Mouse (Mus musculus): ENCODE results near the gene Cwh43. TPM values are rescaled to one million over a fixed set of nuclear protein-coding genes. Genes with fewer than 3 reads are reported as not detected.

Cwh43 gene
- total RNA-seq, 2 experiments from 2014 or later = 1.6 to 1.9 TPM

DNA sequence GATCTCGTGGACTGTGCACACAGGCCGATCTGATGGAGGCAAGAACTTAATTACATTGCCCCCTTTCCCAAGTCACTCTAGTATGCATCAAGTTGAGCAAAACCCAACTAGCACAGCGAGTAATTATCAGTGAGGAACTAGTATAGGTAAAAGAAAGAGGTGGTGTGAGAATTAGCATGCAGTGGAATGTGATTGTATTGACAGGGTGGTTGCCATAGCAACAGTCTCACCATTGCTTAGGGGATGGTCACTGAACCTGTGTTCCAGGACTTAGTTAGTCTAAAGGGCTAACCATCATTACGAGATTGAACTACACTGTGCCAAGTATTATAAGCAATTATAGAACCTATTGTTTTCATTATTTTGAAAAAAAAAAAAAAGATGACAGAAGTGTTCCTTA lies 80.6 kb downstream of the Cwh43 start:
- no peak overlapping the region for H3K27ac ChIP-seq
- no peak for DNase-seq (ENCODE audit: extremely low spot score in 1 of 2, low spot score in 2 of 2)
- H3K4me3 ChIP-seq = no peak overlapping the region
- intact Hi-C loops (cut with DNase I) = no loop called here
- TF ChIP-seq CTCF (IDR thresholded peaks at IDR 0.05) = no peak

DNA sequence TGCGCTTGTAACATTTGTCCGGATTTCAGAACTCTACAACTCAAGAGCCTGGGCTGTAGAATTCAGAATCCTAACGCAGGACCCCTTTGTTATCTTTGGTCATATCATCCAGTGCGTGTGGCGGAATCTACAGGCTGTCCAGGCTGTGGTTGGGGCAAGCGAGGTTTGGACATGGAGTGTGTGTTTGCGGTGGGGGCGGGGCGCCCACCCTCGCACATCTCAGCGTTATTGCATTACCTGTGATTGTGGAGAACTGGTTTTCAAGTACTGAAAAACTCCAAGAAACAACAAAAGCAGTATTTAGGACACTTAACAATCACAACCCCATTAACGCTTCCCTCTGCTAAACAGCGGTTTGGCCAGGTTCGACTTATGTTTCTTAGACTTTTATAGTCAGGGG lies 84.0 kb downstream of the Cwh43 start:
- Histone ChIP-seq H3K4me3 (peak overlapping the region; percentile 76), H3K27ac (peak overlapping the region; percentile 83)
- no peak for DNase-seq (ENCODE audit: extremely low spot score in 1 of 2, low spot score in 2 of 2)
- no peak for TF ChIP-seq CTCF (IDR thresholded peaks at IDR 0.05)
- intact Hi-C loops (cut with DNase I) = loop anchor here (5.0 kb wide), 1 partner anchor 147 kb away; no protein-coding TSS in a partner anchor

DNA sequence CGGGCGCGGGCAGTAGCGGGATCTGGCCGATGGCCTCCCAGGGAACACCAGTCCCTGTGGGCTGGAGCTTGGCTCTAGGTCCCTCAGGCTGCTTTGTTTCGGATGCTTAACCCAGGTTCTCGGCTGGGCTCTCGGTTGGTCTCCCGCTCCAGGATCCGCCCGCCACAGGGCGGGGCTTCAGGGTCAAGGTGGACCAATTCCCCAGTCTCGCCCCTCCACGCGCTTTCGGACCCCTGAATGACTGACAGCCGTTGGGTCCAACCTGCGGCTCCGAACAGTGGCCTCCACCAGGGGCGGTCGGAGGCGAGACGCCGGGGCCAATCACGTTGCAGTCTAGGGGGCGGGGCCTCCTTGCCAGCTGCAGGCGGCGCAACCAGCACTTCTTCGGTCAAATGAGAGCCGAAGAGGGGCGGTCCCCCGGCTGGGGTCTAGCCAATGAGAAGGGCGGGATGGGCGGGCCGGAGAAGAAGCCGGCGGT lies 84.8 kb downstream of the Cwh43 start:
- DNase-seq (ENCODE audit: extremely low spot score in 1 of 2, low spot score in 2 of 2) = peak; percentile 99 to 100
- peak overlapping the region; percentile 76 for H3K4me3 ChIP-seq
- peak overlapping the region; percentile 85 for H3K27ac ChIP-seq
- intact Hi-C loops (cut with DNase I) = loop anchor here (5.0 kb wide), 1 partner anchor 147 kb away; no protein-coding TSS in a partner anchor
- TF ChIP-seq CTCF (IDR thresholded peaks at IDR 0.05) = peak; percentile 44

DNA sequence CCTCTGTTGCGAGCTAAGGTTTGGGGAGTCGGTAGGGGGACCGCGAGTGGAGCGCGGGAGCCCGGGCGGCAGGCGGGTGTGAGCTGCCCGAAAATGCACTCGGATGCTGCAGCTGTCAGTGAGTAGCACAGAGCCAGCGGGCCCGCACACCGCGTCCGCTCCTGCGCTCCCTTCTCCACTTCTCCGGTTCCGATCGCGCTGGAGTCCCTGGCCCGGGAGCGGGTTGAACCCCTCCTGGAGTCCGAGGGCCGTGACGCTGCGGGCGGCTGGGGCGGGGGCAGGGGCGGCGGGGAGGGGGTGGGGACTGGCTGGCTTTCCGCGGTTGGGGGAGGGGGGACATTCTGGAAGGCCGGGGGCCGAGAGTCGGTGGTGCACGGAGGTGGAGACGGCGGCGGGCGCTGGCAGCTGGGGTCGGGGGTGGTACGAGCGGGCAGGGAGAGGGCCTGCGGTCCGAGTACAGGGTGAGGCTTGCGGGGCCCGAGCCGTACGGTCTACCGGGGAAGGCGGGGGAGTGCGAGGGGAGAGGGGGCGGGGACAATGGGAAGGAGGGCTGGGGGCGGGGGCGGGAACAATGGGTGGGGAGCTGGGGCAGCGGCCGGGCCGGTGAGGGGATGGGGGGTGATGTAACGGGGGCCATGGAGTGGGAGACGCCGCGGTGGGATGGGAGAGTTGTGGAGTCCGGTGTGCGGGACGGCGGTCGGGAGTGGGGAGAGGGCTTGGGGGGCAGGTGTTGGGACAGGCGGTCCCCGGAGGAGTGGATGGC lies 85.4 kb downstream of the Cwh43 start:
- intact Hi-C loops (cut with DNase I) = loop anchor here (5.0 kb wide), 1 partner anchor 146 kb away; no protein-coding TSS in a partner anchor
- DNase-seq (ENCODE audit: extremely low spot score in 1 of 2, low spot score in 2 of 2) = no peak
- H3K27ac ChIP-seq = peak overlapping the region; percentile 89
- TF ChIP-seq CTCF (IDR thresholded peaks at IDR 0.05) = no peak; the same call in 1 of the 2 replicates
- peak overlapping the region; percentile 76 for H3K4me3 ChIP-seq

DNA sequence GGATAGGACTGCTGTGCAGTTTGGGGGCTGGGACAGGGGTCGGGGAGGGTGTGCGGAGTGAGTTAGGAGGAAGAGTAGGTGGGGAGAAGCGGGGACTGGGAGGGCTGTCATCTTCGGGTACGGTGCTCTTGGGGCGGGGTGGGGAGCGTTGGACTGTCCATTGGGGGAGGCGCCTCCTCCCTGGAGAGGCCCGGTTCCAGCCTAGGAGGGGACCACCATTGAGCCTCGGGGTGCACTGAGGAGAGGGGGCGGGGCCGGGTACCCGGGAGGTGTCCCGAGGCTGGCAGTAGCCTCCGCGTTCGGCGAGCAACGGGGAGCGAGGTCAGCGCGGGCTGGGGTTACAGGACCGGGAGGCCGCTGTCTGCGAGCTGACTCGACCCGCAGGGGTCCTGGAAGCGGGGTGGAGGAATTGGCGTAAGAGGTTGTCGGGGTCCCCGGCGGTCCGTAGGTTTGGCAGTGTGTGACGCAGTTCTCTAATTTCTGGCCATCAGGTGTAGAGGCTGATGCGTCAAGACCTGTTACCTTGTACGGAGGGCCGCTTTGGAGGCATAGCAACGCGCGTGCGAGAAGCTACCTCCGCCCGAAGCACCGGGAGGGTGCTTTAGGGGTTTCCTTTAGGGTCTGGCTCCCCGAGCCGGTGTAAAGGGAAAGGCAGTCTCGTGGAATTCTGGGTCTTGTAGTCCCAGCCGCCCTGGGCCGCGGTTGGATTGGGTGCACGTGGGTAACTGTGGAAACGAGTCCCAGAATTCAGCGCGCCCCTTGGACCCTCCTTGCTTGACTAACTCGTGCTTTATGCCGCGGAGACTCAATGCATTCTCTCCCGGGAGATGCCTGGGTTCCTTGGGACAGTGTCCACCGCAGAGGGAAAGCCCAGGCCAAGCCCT lies 86.2 kb downstream of the Cwh43 start:
- peak; percentile 90 to 91 for DNase-seq (ENCODE audit: extremely low spot score in 1 of 2, low spot score in 2 of 2)
- TF ChIP-seq CTCF (IDR thresholded peaks at IDR 0.05) = no peak
- Histone ChIP-seq H3K27ac (peak overlapping the region; percentile 89), H3K4me3 (peak overlapping the region; percentile 76)
- intact Hi-C loops (cut with DNase I) = loop anchor here (5.0 kb wide), 1 partner anchor 145 kb away; no protein-coding TSS in a partner anchor

DNA sequence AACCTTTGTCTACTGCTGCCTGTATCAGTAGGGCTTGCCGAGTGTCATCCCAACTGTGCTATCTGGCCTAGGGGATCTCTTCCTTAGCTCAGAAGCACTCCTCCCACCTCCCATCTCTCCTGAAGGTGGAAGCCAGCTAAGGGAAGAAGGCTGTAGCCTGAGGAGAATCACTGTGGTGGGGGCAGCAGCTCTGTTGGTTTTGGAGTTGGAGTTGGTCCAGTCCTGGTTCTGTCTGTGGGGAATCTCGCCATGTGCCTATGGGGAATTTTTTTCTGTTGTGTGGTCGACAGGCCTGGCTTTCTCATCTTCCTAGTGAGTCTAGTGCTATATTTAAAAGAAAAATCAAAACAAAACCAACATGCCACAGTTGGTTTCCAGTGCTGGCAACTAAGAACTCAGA lies 91.5 kb downstream of the Cwh43 start:
- TF ChIP-seq CTCF (IDR thresholded peaks at IDR 0.05) = no peak
- no peak overlapping the region for H3K4me3 ChIP-seq
- DNase-seq (ENCODE audit: extremely low spot score in 1 of 2, low spot score in 2 of 2) = peak in 1 of 2 experiments; percentile 33
- intact Hi-C loops (cut with DNase I) = no loop called here
- no peak overlapping the region for H3K27ac ChIP-seq

DNA sequence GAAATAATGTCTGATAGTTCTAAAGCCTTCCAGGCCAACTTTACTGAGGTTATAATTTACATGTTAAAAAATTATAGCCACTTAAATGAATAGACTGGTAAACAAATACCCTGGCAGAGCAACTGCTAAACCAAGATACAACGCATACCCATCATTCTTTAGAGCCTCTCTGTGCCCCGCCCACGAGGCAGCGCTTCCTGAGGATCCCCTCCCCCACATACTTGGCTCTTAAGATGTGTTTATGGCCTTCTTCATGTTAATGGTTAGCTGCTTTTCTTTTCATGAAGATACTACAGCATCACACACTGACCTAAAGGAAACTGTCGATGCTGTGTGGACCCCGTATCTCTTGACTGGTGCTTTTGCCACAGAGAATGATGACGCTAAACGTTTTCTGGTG lies 92.7 kb downstream of the Cwh43 start:
- intact Hi-C loops (cut with DNase I) = no loop called here

DNA sequence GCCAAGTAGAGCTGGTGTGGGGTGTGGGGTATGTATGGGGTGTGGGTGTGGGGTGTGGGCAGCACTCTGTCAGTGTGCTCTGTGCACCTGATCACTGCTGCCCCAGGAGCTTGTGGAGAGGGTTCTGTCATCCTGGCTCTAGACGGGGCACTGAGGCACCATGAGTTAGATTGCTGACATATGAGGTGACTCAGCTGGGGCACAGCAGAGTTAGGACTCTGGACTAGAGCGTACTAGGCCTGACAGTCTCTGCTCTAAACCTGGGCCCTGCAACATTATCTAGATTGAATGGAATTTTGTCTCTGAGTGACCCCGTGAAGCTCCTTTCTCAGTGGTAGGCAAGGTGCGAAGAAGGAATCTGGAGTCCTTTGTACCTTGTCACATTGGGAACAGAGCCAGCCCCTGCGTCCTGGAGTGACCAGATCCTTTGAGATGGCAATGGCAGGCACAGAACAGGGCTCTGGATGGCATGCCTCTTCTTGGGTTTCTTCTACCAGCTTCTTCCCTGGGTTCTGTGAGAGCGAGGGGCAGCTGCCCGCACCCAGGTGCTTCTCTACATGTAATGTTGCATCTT lies 95.1 kb downstream of the Cwh43 start:
- no peak overlapping the region for H3K4me3 ChIP-seq
- intact Hi-C loops (cut with DNase I) = no loop called here
- no peak for DNase-seq (ENCODE audit: extremely low spot score in 1 of 2, low spot score in 2 of 2)

More for the DNA sequence above, 92.7 kb downstream of the Cwh43 start:
- Histone ChIP-seq H3K27ac (no peak overlapping the region), H3K4me3 (no peak overlapping the region)
- no peak for DNase-seq (ENCODE audit: extremely low spot score in 1 of 2, low spot score in 2 of 2)
- no peak for TF ChIP-seq CTCF (IDR thresholded peaks at IDR 0.05)

DNA sequence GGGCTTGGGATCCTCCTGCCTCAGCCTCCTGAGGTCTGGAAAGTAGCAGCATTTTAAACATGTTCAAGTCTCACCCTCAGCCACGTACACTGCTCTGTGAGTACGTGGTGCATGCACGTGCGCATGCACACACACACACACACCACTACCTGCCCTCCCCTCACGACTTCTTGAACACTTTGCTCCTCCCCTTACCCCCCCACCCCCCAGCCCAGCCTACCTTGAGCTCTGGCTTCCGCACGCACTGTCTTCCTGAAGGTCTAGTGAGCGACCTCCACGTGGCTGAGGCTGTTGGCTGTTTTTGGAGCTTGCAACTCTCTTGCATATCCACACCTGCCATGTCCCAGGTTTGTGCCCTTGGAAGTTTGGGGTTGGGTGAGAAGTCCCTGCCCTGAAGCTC lies 96.5 kb downstream of the Cwh43 start:
- Histone ChIP-seq H3K27ac (no peak overlapping the region), H3K4me3 (no peak overlapping the region)
- TF ChIP-seq CTCF (IDR thresholded peaks at IDR 0.05) = no peak
- no peak for DNase-seq (ENCODE audit: extremely low spot score in 1 of 2, low spot score in 2 of 2)
- intact Hi-C loops (cut with DNase I) = no loop called here

More for the DNA sequence above, 95.1 kb downstream of the Cwh43 start:
- TF ChIP-seq CTCF (IDR thresholded peaks at IDR 0.05) = no peak
- H3K27ac ChIP-seq = no peak overlapping the region

Other genes with a start within 250 kb of the Cwh43 start
- 10 to 100 TPM; 62.7 to 81.6 TPM for gene Fryl, start 149.5 kb upstream of the Cwh43 start, total RNA-seq (2021)
- 100 to 1,000 TPM; 450 to 470 TPM for gene Ociad1, start 113.3 kb upstream of the Cwh43 start, total RNA-seq (2021)
- gene Ociad2, start 65.0 kb upstream of the Cwh43 start, total RNA-seq (2021) = 100 to 1,000 TPM; 114 to 137 TPM
- gene Dcun1d4, start 74.9 kb downstream of the Cwh43 start, total RNA-seq (2021) = 100 to 1,000 TPM; 122 to 125 TPM
- not detected for gene Lrrc66, start 226.5 kb downstream of the Cwh43 start, total RNA-seq (2021)
- 10 to 100 TPM; 39.8 to 42.9 TPM for gene Sgcb, start 241.7 kb downstream of the Cwh43 start, total RNA-seq (2021)
- not detected for gene Spata18, start 245.3 kb downstream of the Cwh43 start, total RNA-seq (2021)